Mouse (Mus musculus): Measurements from ENCODE around the gene Txndc2.
A peak's percentile ranks its signal among the peaks of the same experiment; 100 is the strongest.

The Txndc2 gene

DNA sequence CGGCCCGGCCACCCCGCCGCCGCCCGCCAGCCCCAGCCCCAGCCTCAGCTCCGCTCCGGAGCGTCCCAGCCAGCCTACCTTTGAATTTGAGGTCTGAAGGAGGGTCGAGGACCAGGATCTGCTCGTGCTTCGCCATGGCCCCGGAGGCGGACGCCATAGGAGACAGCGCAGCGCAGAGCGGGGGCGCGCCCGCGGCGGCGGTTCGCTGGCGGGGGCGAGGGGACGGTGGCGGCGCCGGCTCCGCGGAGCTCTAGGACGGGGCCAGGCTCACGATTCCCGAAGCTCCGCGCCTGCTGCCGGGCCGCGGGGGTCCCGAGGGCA is 28.9 kb downstream of the Txndc2 start:
- DNase-seq (ENCODE audit: extremely low read depth, low read depth), result no peak

GRCm38 (mm10) chr17:65612391-65613141 is 29.4 kb downstream of the Txndc2 start:
- no peak for DNase-seq (ENCODE audit: extremely low read depth, low read depth)

GRCm38 (mm10) chr17:65611721-65612120 is 30.2 kb downstream of the Txndc2 start:
- DNase-seq (ENCODE audit: extremely low read depth, low read depth), result no peak

DNA sequence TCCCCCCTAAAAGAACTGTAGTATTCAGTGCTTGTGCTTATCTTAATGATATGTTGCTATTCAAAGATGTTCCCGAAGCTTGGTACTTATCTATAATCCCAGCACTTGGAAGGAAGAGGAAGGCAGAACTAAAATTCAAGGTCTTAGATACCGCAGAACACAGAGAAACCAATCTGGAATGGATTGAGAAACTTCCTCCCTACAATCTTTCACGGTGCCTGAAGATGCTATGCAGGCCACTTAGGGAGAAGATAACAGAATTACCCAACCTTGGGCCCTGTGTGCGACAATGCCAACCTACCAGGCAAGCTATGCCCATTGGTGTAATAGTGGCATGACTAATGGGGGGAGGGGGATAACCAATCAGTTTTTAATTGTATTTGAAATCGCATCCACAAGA is 33.2 kb downstream of the Txndc2 start:
- peak; percentile 67 for DNase-seq (ENCODE audit: extremely low read depth, low read depth)

- DNase-seq (ENCODE audit: extremely low read depth, low read depth), result no peak
Observed at GRCm38 (mm10) chr17:65608312-65608687, 33.7 kb downstream of the Txndc2 start.

- no peak for DNase-seq (ENCODE audit: extremely low read depth, low read depth)
Observed at GRCm38 (mm10) chr17:65607574-65608311, 34.2 kb downstream of the Txndc2 start.

- DNase-seq (ENCODE audit: extremely low read depth, low read depth), result peak; percentile 67
Observed at GRCm38 (mm10) chr17:65606014-65606413, 36.0 kb downstream of the Txndc2 start.

DNA sequence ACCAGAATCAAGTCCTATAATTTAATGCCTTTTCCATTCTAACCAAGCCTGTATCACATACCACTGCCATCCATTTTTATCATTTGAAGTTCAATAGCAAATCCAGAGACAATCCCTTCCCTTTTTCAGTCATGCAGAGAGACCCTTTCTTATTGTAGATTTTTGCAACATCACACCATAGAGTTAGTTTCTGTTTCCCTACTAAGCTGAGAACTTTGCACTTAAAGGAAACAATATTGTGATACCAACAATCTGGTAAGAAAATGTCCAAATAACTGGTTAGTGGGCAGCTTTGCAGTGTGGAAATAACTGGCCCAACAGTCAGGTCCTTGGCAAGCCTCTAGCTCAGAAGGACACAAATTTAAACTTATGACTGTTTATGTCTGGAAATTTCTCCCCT is 37.1 kb downstream of the Txndc2 start:
- DNase-seq (ENCODE audit: extremely low read depth, low read depth), result no peak

DNA sequence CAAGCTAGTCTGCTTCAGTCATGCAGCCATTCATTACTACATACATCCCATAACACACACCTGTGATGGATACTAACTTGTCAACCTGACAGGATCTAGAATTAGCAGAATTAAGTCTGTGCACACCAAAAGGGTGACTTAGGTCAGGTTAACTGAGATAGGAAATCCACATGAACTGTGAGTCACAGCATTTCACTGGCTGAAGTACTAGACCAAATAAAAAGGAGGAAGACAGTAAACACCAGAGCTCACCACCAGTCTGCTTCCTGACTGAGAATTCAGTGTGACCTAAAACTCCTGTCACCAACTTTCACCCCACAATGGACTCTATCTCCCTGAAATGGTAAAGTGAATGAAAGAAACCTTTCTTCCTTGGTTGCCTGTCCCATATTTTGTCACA is 37.7 kb downstream of the Txndc2 start:
- no peak for DNase-seq (ENCODE audit: extremely low read depth, low read depth)

GRCm38 (mm10) chr17:65597857-65598486 is 44.0 kb downstream of the Txndc2 start:
- no peak for DNase-seq (ENCODE audit: extremely low read depth, low read depth)

DNA sequence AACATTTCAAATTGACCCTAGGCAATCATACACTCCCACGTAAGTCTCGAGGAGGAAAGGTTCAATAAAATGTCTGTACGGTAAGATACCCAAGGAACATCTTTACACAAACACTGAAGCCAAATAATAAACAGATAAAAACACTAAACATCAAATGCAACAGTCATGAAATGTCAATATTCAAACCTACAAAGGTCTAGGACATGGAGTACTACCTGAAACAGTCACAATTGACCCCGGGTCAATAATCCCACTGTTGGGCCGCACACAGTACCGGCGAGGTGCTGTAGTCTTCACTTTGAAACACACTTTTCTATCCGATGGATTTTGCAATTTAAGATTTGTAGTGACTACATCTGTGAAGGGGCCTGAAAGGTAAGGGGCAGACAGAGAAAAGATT is 47.3 kb downstream of the Txndc2 start:
- DNase-seq (ENCODE audit: extremely low read depth, low read depth), result no peak

Measured in MEL-GATA-1-ER (cell line).